Mouse (Mus musculus) right cerebral cortex, adult 2 months (tissue): ENCODE measurements around the gene Pdx1.
A peak's percentile ranks its signal among the peaks of the same experiment; 100 is the strongest.

Experiments
- DNase-seq, 2 experiments: peaks; one replicate each; pipeline ENCODE4 v3.0.0; 2021 to 2022; ENCODE audit warnings: low spot score in 2 of 2

Pdx1 gene

GRCm38 (mm10) chr5:147269926-147270672 lies at the start of gene Pdx1:
Pdx1 (plus strand) TSS chr5:147269959.
- DNase-seq, result no peak

- DNase-seq, result peak; percentile 75 to 88
Observed at GRCm38 (mm10) chr5:147227354-147228112, 42.2 kb upstream of the Pdx1 start.

- no peak for DNase-seq
Observed at GRCm38 (mm10) chr5:147235406-147236309, 34.1 kb upstream of the Pdx1 start.

- DNase-seq, result no peak
Observed at GRCm38 (mm10) chr5:147243908-147244307, 25.9 kb upstream of the Pdx1 start.

GRCm38 (mm10) chr5:147260189-147260588 lies 9.6 kb upstream of the Pdx1 start:
- no peak for DNase-seq

GRCm38 (mm10) chr5:147260778-147261177 lies 9.0 kb upstream of the Pdx1 start:
- no peak for DNase-seq

- DNase-seq, result no peak
Observed at GRCm38 (mm10) chr5:147261899-147262541, 7.7 kb upstream of the Pdx1 start.

- no peak for DNase-seq
Observed at GRCm38 (mm10) chr5:147263945-147264344, 5.8 kb upstream of the Pdx1 start.

GRCm38 (mm10) chr5:147267434-147267833 lies 2.3 kb upstream of the Pdx1 start:
- DNase-seq, result no peak

- DNase-seq, result no peak
Observed at GRCm38 (mm10) chr5:147268728-147269127, 1.0 kb upstream of the Pdx1 start.

- DNase-seq, result no peak
Observed at GRCm38 (mm10) chr5:147269371-147269770, 388 bp upstream of the Pdx1 start.

GRCm38 (mm10) chr5:147270673-147271655 lies 1.2 kb downstream of the Pdx1 start:
- no peak for DNase-seq

GRCm38 (mm10) chr5:147272046-147272807 lies 2.5 kb downstream of the Pdx1 start:
- no peak for DNase-seq

GRCm38 (mm10) chr5:147272808-147273345 lies 3.1 kb downstream of the Pdx1 start:
- no peak for DNase-seq

- DNase-seq, result no peak
Observed at GRCm38 (mm10) chr5:147274174-147275141, 4.7 kb downstream of the Pdx1 start.

GRCm38 (mm10) chr5:147275761-147276160 lies 6.0 kb downstream of the Pdx1 start:
- DNase-seq, result no peak

- DNase-seq, result no peak
Observed at GRCm38 (mm10) chr5:147276701-147277546, 7.2 kb downstream of the Pdx1 start.
